Mouse (Mus musculus): ENCODE measurements around the gene Olfr1201. TPM values are rescaled to one million over a fixed set of nuclear protein-coding genes. Genes with fewer than 3 reads are reported as not detected.

The Olfr1201 gene
- polyA plus RNA-seq (2011; ENCODE audit: insufficient read length, low read depth, missing spikeins): not detected in 2 replicates

DNA sequence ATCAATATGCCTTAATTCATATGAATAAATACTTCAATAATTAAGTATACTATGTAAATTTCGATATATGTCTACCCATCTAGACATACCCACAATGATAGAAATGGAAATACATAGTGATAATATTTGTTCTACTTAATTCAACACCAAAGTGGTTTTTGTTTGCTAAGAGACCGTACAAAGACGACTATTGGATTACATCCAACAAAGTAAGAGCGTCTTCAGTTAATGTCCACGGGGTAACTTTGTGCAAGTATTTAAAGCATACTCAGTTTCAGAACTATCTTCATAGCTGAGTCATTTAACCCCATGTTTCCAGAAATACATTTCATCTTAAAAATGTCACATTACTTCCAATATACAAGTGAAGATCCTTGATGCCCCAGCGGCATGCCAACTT lies at the start of gene Olfr1201:
Olfr1201 (plus strand) TSS at position 301 of the 400 bp plus-strand sequence.
- H3K4me3 ChIP-seq (ENCODE audit: insufficient read depth, low read length): no peak within 1 kb of the TSS
- H3K4me1 ChIP-seq (ENCODE audit: control insufficient read depth, insufficient read depth, low read length): no peaks in the 10 kb centered on the region
- no peak within 1 kb of the TSS for H3K27ac ChIP-seq (ENCODE audit: insufficient read depth, low read length)
- TF ChIP-seq CTCF (IDR thresholded peaks at IDR 0.05; ENCODE audit: borderline replicate concordance, insufficient read depth, low read length) (no peak), POLR2A (IDR thresholded peaks at IDR 0.05; ENCODE audit: low read depth, low read length) (no peak)

GRCm38 (mm10) chr2:88743379-88743778 lies 49.5 kb upstream of the Olfr1201 start:
- no peak for TF ChIP-seq CTCF (IDR thresholded peaks at IDR 0.05; ENCODE audit: borderline replicate concordance, insufficient read depth, low read length)
- TF ChIP-seq POLR2A (IDR thresholded peaks at IDR 0.05; ENCODE audit: low read depth, low read length): no peak
- Histone ChIP-seq H3K27ac (ENCODE audit: insufficient read depth, low read length) (no peak overlapping the region), H3K4me1 (ENCODE audit: control insufficient read depth, insufficient read depth, low read length) (no peaks in the 10 kb centered on the region), H3K4me3 (ENCODE audit: insufficient read depth, low read length) (no peak overlapping the region)

DNA sequence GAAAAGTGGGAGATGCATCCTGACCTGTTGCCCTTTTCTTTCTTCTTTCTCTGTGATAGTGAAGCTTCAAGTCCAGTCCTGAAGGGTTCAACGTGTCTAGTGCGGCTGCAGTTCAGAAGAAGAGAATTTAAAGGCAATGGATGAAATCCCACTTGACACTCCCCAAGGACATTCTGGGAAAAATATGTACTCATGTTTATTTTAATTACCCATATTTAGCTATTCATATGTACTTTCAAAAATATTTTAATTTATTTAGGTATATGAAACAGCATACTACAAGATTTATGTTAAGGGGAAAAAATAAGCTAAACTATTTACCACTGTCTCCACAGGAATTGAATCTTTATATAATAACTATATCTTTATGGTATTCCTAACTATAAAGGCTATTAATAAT lies 41.6 kb upstream of the Olfr1201 start, which contains the start of gene Olfr1198:
Olfr1198 (minus strand) TSS at position 101 of the 400 bp plus-strand sequence.
- Histone ChIP-seq H3K4me1 (ENCODE audit: control insufficient read depth, insufficient read depth, low read length) (no peaks in the 10 kb centered on the region), H3K4me3 (ENCODE audit: insufficient read depth, low read length) (no peak within 1 kb of the TSS), H3K27ac (ENCODE audit: insufficient read depth, low read length) (no peak within 1 kb of the TSS)
- TF ChIP-seq CTCF (IDR thresholded peaks at IDR 0.05; ENCODE audit: borderline replicate concordance, insufficient read depth, low read length): no peak

DNA sequence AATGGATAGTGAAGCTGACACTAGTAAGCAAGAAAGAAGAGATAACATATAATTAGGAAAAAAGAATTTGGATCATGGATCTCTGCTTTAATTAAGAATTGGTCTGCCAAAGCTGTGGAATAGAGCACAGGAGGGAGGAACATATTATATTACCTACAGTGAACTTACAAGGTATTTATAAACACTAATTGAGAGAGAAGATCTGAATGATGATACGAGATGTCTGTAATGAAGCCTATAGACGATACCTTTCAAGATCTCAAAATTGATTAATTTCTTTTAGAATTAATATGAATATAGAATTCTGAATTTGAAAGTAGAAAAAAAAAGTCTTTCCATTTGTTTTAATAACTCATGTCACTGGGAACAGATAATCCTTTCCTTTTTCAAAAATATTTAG lies 32.5 kb upstream of the Olfr1201 start, which contains the start of gene Olfr1199:
Olfr1199 (minus strand) TSS at position 101 of the 400 bp plus-strand sequence.
- Histone ChIP-seq H3K4me1 (ENCODE audit: control insufficient read depth, insufficient read depth, low read length) (no peaks in the 10 kb centered on the region), H3K27ac (ENCODE audit: insufficient read depth, low read length) (no peak within 1 kb of the TSS), H3K4me3 (ENCODE audit: insufficient read depth, low read length) (no peak within 1 kb of the TSS)
- TF ChIP-seq POLR2A (IDR thresholded peaks at IDR 0.05; ENCODE audit: low read depth, low read length): no peak
- no peak for TF ChIP-seq CTCF (IDR thresholded peaks at IDR 0.05; ENCODE audit: borderline replicate concordance, insufficient read depth, low read length)

GRCm38 (mm10) chr2:88770388-88770787 lies 22.4 kb upstream of the Olfr1201 start, which contains the start of gene Olfr1200:
TSS of gene Olfr1200 (minus strand) at chr2:88770488.
- Histone ChIP-seq H3K4me3 (ENCODE audit: insufficient read depth, low read length) (no peak within 1 kb of the TSS), H3K27ac (ENCODE audit: insufficient read depth, low read length) (no peak within 1 kb of the TSS), H3K4me1 (ENCODE audit: control insufficient read depth, insufficient read depth, low read length) (no peaks in the 10 kb centered on the region)
- no peak for TF ChIP-seq CTCF (IDR thresholded peaks at IDR 0.05; ENCODE audit: borderline replicate concordance, insufficient read depth, low read length)
- TF ChIP-seq POLR2A (IDR thresholded peaks at IDR 0.05; ENCODE audit: low read depth, low read length): no peak

- no peak within 1 kb of the TSS for H3K4me3 ChIP-seq (ENCODE audit: insufficient read depth, low read length)
- no peak for TF ChIP-seq POLR2A (IDR thresholded peaks at IDR 0.05; ENCODE audit: low read depth, low read length)
- TF ChIP-seq CTCF (IDR thresholded peaks at IDR 0.05; ENCODE audit: borderline replicate concordance, insufficient read depth, low read length): no peak
Measured at GRCm38 (mm10) chr2:88814196-88814595, 21.4 kb downstream of the Olfr1201 start, which contains the start of gene Olfr1202. TSS of gene Olfr1202 (plus strand) at chr2:88814496.

GRCm38 (mm10) chr2:88829437-88829836 lies 36.6 kb downstream of the Olfr1201 start, which contains the start of gene Olfr1205:
TSS of gene Olfr1205 (plus strand) at chr2:88829737.
- TF ChIP-seq CTCF (IDR thresholded peaks at IDR 0.05; ENCODE audit: borderline replicate concordance, insufficient read depth, low read length): no peak
- TF ChIP-seq POLR2A (IDR thresholded peaks at IDR 0.05; ENCODE audit: low read depth, low read length): no peak
- Histone ChIP-seq H3K27ac (ENCODE audit: insufficient read depth, low read length) (no peak within 1 kb of the TSS), H3K4me1 (ENCODE audit: control insufficient read depth, insufficient read depth, low read length) (no peaks in the 10 kb centered on the region), H3K4me3 (ENCODE audit: insufficient read depth, low read length) (no peak within 1 kb of the TSS)

More at GRCm38 (mm10) chr2:88814196-88814595, 21.4 kb downstream of the Olfr1201 start, which contains the start of gene Olfr1202:
- Histone ChIP-seq H3K27ac (ENCODE audit: insufficient read depth, low read length) (no peak within 1 kb of the TSS), H3K4me1 (ENCODE audit: control insufficient read depth, insufficient read depth, low read length) (no peaks in the 10 kb centered on the region)

- no peak overlapping the region for H3K4me3 ChIP-seq (ENCODE audit: insufficient read depth, low read length)
- TF ChIP-seq CTCF (IDR thresholded peaks at IDR 0.05; ENCODE audit: borderline replicate concordance, insufficient read depth, low read length) (no peak), POLR2A (IDR thresholded peaks at IDR 0.05; ENCODE audit: low read depth, low read length) (no peak)
- H3K4me1 ChIP-seq (ENCODE audit: control insufficient read depth, insufficient read depth, low read length): no peaks in the 10 kb centered on the region
- no peak overlapping the region for H3K27ac ChIP-seq (ENCODE audit: insufficient read depth, low read length)
Measured at GRCm38 (mm10) chr2:88838477-88838876, 45.6 kb downstream of the Olfr1201 start.

Other genes with a start within 250 kb of the Olfr1201 start
- gene Olfr1188, start 236.1 kb upstream of the Olfr1201 start, polyA plus RNA-seq (2011; ENCODE audit: insufficient read length, low read depth, missing spikeins): not detected in 2 replicates
- gene Olfr1189, start 206.6 kb upstream of the Olfr1201 start, polyA plus RNA-seq (2011; ENCODE audit: insufficient read length, low read depth, missing spikeins): not detected in 2 replicates
- not detected in 2 replicates for gene Olfr1191-ps1, start 152.5 kb upstream of the Olfr1201 start, polyA plus RNA-seq (2011; ENCODE audit: insufficient read length, low read depth, missing spikeins)
- not detected in 2 replicates for gene Olfr1192-ps1, start 144.5 kb upstream of the Olfr1201 start, polyA plus RNA-seq (2011; ENCODE audit: insufficient read length, low read depth, missing spikeins)
- not detected in 2 replicates for gene Olfr1193, start 117.4 kb upstream of the Olfr1201 start, polyA plus RNA-seq (2011; ENCODE audit: insufficient read length, low read depth, missing spikeins)
- not detected in 2 replicates for gene Olfr1195, start 103.8 kb upstream of the Olfr1201 start, polyA plus RNA-seq (2011; ENCODE audit: insufficient read length, low read depth, missing spikeins)
- gene Olfr1196, start 88.4 kb upstream of the Olfr1201 start, polyA plus RNA-seq (2011; ENCODE audit: insufficient read length, low read depth, missing spikeins): not detected in 2 replicates
- not detected in 2 replicates for gene Olfr1197, start 60.7 kb upstream of the Olfr1201 start, polyA plus RNA-seq (2011; ENCODE audit: insufficient read length, low read depth, missing spikeins)
- not detected in 2 replicates for gene Olfr1198, start 41.7 kb upstream of the Olfr1201 start, polyA plus RNA-seq (2011; ENCODE audit: insufficient read length, low read depth, missing spikeins)
- gene Olfr1199, start 32.6 kb upstream of the Olfr1201 start, polyA plus RNA-seq (2011; ENCODE audit: insufficient read length, low read depth, missing spikeins): not detected in 2 replicates
- not detected in 2 replicates for gene Olfr1200, start 22.5 kb upstream of the Olfr1201 start, polyA plus RNA-seq (2011; ENCODE audit: insufficient read length, low read depth, missing spikeins)
- gene Olfr1202, start 21.5 kb downstream of the Olfr1201 start, polyA plus RNA-seq (2011; ENCODE audit: insufficient read length, low read depth, missing spikeins): not detected in 2 replicates
- gene Olfr1205, start 36.7 kb downstream of the Olfr1201 start, polyA plus RNA-seq (2011; ENCODE audit: insufficient read length, low read depth, missing spikeins): not detected in 2 replicates
- not detected in 2 replicates for gene Olfr1204, start 56.3 kb downstream of the Olfr1201 start, polyA plus RNA-seq (2011; ENCODE audit: insufficient read length, low read depth, missing spikeins)
- not detected in 2 replicates for gene Olfr1206, start 70.2 kb downstream of the Olfr1201 start, polyA plus RNA-seq (2011; ENCODE audit: insufficient read length, low read depth, missing spikeins)
- not detected in 2 replicates for gene Olfr1208, start 109.3 kb downstream of the Olfr1201 start, polyA plus RNA-seq (2011; ENCODE audit: insufficient read length, low read depth, missing spikeins)
- not detected in 2 replicates for gene Olfr1209, start 122.1 kb downstream of the Olfr1201 start, polyA plus RNA-seq (2011; ENCODE audit: insufficient read length, low read depth, missing spikeins)
- not detected in 2 replicates for gene Olfr1211, start 145.1 kb downstream of the Olfr1201 start, polyA plus RNA-seq (2011; ENCODE audit: insufficient read length, low read depth, missing spikeins)
- not detected in 2 replicates for gene Olfr1212, start 160.9 kb downstream of the Olfr1201 start, polyA plus RNA-seq (2011; ENCODE audit: insufficient read length, low read depth, missing spikeins)
- not detected in 2 replicates for gene Gm13762, start 187.2 kb downstream of the Olfr1201 start, polyA plus RNA-seq (2011; ENCODE audit: insufficient read length, low read depth, missing spikeins)
- not detected in 2 replicates for gene Olfr1214, start 199.6 kb downstream of the Olfr1201 start, polyA plus RNA-seq (2011; ENCODE audit: insufficient read length, low read depth, missing spikeins)
- not detected in 2 replicates for gene Olfr1215, start 213.9 kb downstream of the Olfr1201 start, polyA plus RNA-seq (2011; ENCODE audit: insufficient read length, low read depth, missing spikeins)
- not detected in 2 replicates for gene Olfr1216, start 225.3 kb downstream of the Olfr1201 start, polyA plus RNA-seq (2011; ENCODE audit: insufficient read length, low read depth, missing spikeins)
- gene Olfr1217, start 239.0 kb downstream of the Olfr1201 start, polyA plus RNA-seq (2011; ENCODE audit: insufficient read length, low read depth, missing spikeins): not detected in 2 replicates